Mouse (Mus musculus) forebrain, embryonic 16.5 days (tissue): ENCODE measurements around the gene Mapk9. TPM values are rescaled to one million over a fixed set of nuclear protein-coding genes. Genes with fewer than 3 reads are reported as not detected.

ENCODE experiments used
- ATAC-seq: fragments of 200-750 bp; cut with Nextera tagmentation; 2 replicates; pipeline ENCODE4 v1.8.0; 2017; ENCODE audit warnings: mild to moderate bottlenecking, moderate library complexity
- H3K27ac ChIP-seq: fragments of 300-500 bp; sonication (generic); 2 replicates; pipeline ENCODE4 v1.5.1; 2014; ENCODE audit warnings: low read length, control low read depth
- H3K27me3 ChIP-seq: fragments of 300-500 bp; sonication (generic); replicated peaks from 2 replicates; pipeline ENCODE4 v1.6.1; 2014; ENCODE audit warnings: low read length; ENCODE audit not compliant: control insufficient read depth, insufficient read depth
- H3K36me3 ChIP-seq: fragments of 300-500 bp; sonication (generic); 2 replicates; pipeline ENCODE4 v1.6.1; 2014; ENCODE audit not compliant: control insufficient read depth, insufficient read depth
- H3K4me1 ChIP-seq: fragments of 300-500 bp; sonication (generic); replicated peaks from 2 replicates; pipeline ENCODE4 v1.6.1; 2014; ENCODE audit warnings: low read length; ENCODE audit not compliant: control insufficient read depth, insufficient read depth
- H3K4me2 ChIP-seq: fragments of 300-500 bp; sonication (generic); 2 replicates; pipeline ENCODE4 v1.6.1; 2014; ENCODE audit warnings: mild to moderate bottlenecking, low read length, control low read depth
- H3K4me3 ChIP-seq: fragments of 300-500 bp; sonication (generic); replicated peaks from 2 replicates; pipeline ENCODE4 v1.5.1; 2014; ENCODE audit warnings: mild to moderate bottlenecking, low read length, control low read depth
- H3K9ac ChIP-seq: fragments of 300-500 bp; sonication (generic); replicated peaks from 2 replicates; pipeline ENCODE4 v1.6.1; 2014; ENCODE audit warnings: low read depth, low read length, control low read depth
- H3K9me3 ChIP-seq: fragments of 300-500 bp; sonication (generic); 2 replicates; pipeline ENCODE4 v1.6.1; 2016; ENCODE audit warnings: low read length; ENCODE audit not compliant: control insufficient read depth
- WGBS: fragments of 180-500 bp; shearing (Covaris S2); extraction: QIAGEN DNeasy Blood & Tissue Kit; methylation state at CpG from one replicate; pipeline ENCODE4 v1.1.7; 2014; 5-methylcytosine and 5-hydroxymethylcytosine counted together
- polyA plus RNA-seq: library from polyadenylated mRNA; unstranded; fragments of >200 nt; fragmentation: Nextera tagmentation; extraction: Ambion mirVana; gene quantifications from 2 replicates; pipeline ENCODE4 v1.2.1, GENCODE M21; 2015

The Mapk9 gene
- polyA plus RNA-seq, 1 experiment from 2014 or later: 45.7 TPM

- Histone ChIP-seq H3K4me3 (0 out of 2 replicates have a peak overlapping the region, but pooled peaks have one; percentile 6), H3K9ac (0 out of 2 replicates have a peak overlapping the region, but pooled peaks have one; percentile 9), H3K4me1 (peaks cover 14% of the 10 kb centered on the region), H3K9me3 (no peaks in the 10 kb centered on the region), H3K27me3 (no peaks in the 10 kb centered on the region), H3K27ac (peak overlapping the region; percentile 85), H3K4me2 (peak overlapping the region; percentile 40), H3K36me3 (peaks cover 3% of the 10 kb centered on the region)
- 63% methylated on average over 15 of the region's 15 CpGs for WGBS
- ATAC-seq: peak; percentile 74
Observed at GRCm38 (mm10) chr11:49818869-49819566, 27.5 kb upstream of the Mapk9 start.

DNA sequence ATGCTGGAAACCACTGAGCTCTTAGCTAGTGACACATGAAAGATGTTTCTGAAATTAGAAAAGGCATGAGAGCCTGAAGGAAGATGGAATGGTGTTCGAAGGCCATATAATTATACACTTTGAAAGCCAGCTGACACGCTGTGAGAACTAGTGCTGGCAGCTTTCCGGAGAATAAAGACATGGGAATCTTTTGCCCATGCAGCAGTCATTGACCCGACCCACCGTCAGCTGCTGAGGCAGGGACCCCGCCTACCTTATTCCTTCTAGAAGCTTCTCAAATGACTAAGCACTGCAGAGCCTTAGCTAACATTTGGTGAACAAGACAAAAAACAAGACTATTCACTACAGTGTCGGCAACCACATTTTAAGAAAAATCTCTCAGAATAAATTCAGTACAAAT, 26.9 kb upstream of the Mapk9 start:
- Histone ChIP-seq H3K9me3 (no peaks in the 10 kb centered on the region), H3K4me2 (peak overlapping the region; percentile 40; the same call in 1 of the 2 replicates), H3K36me3 (peaks cover 10% of the 10 kb centered on the region), H3K9ac (no peak overlapping the region), H3K4me1 (peaks cover 14% of the 10 kb centered on the region), H3K4me3 (no peak overlapping the region), H3K27ac (peak overlapping the region; percentile 85), H3K27me3 (no peaks in the 10 kb centered on the region)
- 62% methylated on average over 7 of the region's 7 CpGs for WGBS
- 0 out of 2 replicates have a peak, but pooled peaks have one; percentile 24 for ATAC-seq

DNA sequence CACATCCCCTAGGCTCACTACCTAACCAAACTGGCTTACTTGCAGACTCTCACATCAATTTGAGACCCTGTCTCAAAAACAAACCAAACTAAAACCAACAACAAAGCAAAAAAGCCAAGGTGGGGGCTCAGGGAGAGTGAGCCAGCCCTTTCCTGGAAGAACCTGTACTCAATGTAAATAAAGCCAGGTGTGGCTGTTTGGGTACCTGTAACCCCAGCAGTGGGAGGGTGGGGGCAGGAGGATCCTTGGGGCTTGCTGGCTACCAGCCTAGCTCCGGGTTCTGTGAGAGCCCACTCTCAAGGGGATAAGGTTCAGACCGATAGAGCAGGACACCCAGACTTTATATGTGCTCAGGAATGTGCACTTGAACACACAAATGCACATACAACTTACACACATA, 25.6 kb upstream of the Mapk9 start:
- Histone ChIP-seq H3K9ac (no peak overlapping the region), H3K36me3 (peaks cover 11% of the 10 kb centered on the region), H3K27ac (no peak overlapping the region), H3K9me3 (no peaks in the 10 kb centered on the region), H3K4me2 (no peak overlapping the region), H3K4me1 (peaks cover 14% of the 10 kb centered on the region), H3K27me3 (no peaks in the 10 kb centered on the region), H3K4me3 (no peak overlapping the region)
- no peak for ATAC-seq
- WGBS: 97% methylated on average over 2 of the region's 2 CpGs

- Histone ChIP-seq H3K36me3 (peaks cover 11% of the 10 kb centered on the region), H3K4me2 (no peak overlapping the region), H3K9ac (no peak overlapping the region), H3K4me3 (no peak overlapping the region), H3K27ac (no peak overlapping the region), H3K27me3 (no peaks in the 10 kb centered on the region), H3K4me1 (peaks cover 14% of the 10 kb centered on the region), H3K9me3 (no peaks in the 10 kb centered on the region)
- no peak for ATAC-seq
- WGBS: 93% methylated on average over 2 of the region's 2 CpGs
Observed at GRCm38 (mm10) chr11:49821546-49821945, 25.0 kb upstream of the Mapk9 start.

DNA sequence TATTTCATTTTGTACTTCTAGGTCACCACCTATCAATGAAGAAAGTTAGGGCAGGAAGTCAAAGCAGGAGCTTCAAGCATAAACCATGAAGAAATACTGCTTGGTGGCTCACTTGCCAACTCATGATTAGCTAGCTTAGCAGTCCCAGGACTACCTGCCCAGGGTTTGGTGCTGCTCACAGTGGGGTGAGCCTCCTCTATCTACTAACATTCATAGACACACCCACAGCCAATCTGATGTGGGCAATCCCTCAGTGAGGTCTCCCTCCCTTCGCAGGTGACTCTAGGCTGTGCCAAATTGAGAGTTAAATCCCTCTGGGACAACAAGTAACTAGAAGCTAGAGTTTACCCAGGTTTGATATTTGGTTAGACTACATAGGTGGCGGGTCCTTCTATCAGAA, 24.2 kb upstream of the Mapk9 start:
- H3K27ac ChIP-seq: no peak overlapping the region
- no peak overlapping the region for H3K4me3 ChIP-seq
- H3K9ac ChIP-seq: no peak overlapping the region
- peaks cover 11% of the 10 kb centered on the region for H3K36me3 ChIP-seq
- H3K9me3 ChIP-seq: no peaks in the 10 kb centered on the region
- 91% methylated on average over 2 of the region's 2 CpGs for WGBS
- no peak overlapping the region for H3K4me2 ChIP-seq
- no peaks in the 10 kb centered on the region for H3K27me3 ChIP-seq
- H3K4me1 ChIP-seq: peaks cover 14% of the 10 kb centered on the region
- ATAC-seq: no peak

DNA sequence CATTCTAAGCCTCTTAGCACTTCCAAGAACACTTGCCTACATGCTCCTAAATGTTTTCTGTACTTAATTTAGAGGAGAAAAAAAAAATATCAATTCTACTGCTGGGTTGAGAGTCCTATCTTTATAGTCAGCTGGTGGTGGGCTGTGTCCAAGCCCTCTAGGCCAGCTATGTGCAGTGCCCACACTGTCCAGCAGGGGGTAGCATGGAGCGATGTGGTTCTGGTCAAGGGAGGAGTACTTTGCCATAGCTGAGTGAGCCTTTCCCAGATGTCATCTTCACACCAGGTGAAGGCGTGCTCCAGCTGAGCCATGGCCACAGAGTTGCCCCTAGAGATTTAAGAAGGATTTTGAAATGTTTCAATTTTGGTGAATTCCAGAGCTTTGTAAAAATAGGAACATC, 21.7 kb upstream of the Mapk9 start:
- ATAC-seq: no peak
- Histone ChIP-seq H3K27ac (no peak overlapping the region), H3K4me1 (no peaks in the 10 kb centered on the region), H3K9me3 (no peaks in the 10 kb centered on the region), H3K36me3 (peaks cover 11% of the 10 kb centered on the region), H3K9ac (no peak overlapping the region), H3K4me2 (no peak overlapping the region), H3K4me3 (no peak overlapping the region), H3K27me3 (no peaks in the 10 kb centered on the region)
- WGBS: 41% methylated on average over 2 of the region's 2 CpGs

DNA sequence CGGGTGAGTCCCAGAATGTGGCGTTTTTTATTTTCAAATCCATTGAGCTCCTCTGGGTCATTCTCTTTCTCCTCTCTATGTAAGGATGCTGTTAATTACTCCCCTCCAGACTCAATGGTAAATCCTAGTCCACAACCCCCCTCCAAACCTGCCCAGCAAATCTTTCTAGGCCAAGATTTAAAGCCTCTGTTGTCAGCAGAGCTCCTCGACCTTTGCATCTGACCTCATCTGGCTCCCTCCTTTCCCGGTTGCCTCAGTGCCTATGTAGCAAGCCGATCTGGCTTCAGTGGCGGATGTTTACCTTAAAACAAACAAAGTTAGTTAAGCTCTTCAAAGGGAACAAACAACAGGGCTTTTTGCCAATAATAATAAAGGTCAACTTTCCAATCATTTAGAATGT, 19.3 kb upstream of the Mapk9 start:
- Histone ChIP-seq H3K4me2 (no peak overlapping the region), H3K9me3 (no peaks in the 10 kb centered on the region), H3K4me3 (no peak overlapping the region), H3K4me1 (no peaks in the 10 kb centered on the region), H3K27ac (no peak overlapping the region), H3K27me3 (no peaks in the 10 kb centered on the region), H3K36me3 (peaks cover 11% of the 10 kb centered on the region), H3K9ac (no peak overlapping the region)
- ATAC-seq: no peak
- WGBS: 45% methylated on average over 6 of the region's 6 CpGs

- Histone ChIP-seq H3K27me3 (no peaks in the 10 kb centered on the region), H3K27ac (no peak overlapping the region), H3K4me1 (no peaks in the 10 kb centered on the region), H3K9ac (no peak overlapping the region), H3K4me3 (no peak overlapping the region), H3K9me3 (no peaks in the 10 kb centered on the region), H3K4me2 (no peak overlapping the region), H3K36me3 (peaks cover 16% of the 10 kb centered on the region)
- WGBS: 83% methylated on average over 7 of the region's 7 CpGs
- no peak for ATAC-seq
Observed at GRCm38 (mm10) chr11:49829176-49829745, 17.3 kb upstream of the Mapk9 start.

DNA sequence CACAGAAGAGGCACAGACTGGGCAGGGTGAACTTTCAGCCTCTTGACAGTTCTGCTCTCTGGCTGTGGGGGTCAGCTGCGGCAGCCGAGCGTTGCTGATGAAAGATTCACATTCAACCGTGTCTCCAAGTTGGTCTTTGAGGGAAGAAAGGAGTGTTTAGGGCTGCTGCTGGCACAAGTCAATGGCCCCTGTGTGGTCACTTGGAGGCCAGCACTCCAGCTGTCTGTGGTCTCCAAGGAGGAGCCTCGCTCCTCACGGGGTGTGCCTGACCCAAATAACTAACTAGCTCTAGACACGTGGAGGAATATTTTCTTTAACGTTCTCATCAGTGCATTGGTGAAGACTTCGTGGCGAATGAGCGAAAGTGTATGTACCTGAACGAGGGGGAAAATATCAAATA, 14.6 kb upstream of the Mapk9 start:
- peaks cover 21% of the 10 kb centered on the region for H3K36me3 ChIP-seq
- H3K4me1 ChIP-seq: no peaks in the 10 kb centered on the region
- H3K27ac ChIP-seq: no peak overlapping the region
- 86% methylated on average over 12 of the region's 12 CpGs for WGBS
- no peak overlapping the region for H3K4me3 ChIP-seq
- no peak overlapping the region for H3K4me2 ChIP-seq
- no peak for ATAC-seq
- no peaks in the 10 kb centered on the region for H3K9me3 ChIP-seq
- H3K27me3 ChIP-seq: no peaks in the 10 kb centered on the region
- H3K9ac ChIP-seq: no peak overlapping the region
